Mouse (Mus musculus): Measurements from ENCODE around the gene Prrc2a. TPM values are rescaled to one million over a fixed set of nuclear protein-coding genes. Genes with fewer than 3 reads are reported as not detected.
A peak's percentile ranks its signal among the peaks of the same experiment; 100 is the strongest.

Prrc2a gene
- total and polyA plus RNA-seq, 3 experiments = 71.0 to 663 (median 87.6) TPM

DNA sequence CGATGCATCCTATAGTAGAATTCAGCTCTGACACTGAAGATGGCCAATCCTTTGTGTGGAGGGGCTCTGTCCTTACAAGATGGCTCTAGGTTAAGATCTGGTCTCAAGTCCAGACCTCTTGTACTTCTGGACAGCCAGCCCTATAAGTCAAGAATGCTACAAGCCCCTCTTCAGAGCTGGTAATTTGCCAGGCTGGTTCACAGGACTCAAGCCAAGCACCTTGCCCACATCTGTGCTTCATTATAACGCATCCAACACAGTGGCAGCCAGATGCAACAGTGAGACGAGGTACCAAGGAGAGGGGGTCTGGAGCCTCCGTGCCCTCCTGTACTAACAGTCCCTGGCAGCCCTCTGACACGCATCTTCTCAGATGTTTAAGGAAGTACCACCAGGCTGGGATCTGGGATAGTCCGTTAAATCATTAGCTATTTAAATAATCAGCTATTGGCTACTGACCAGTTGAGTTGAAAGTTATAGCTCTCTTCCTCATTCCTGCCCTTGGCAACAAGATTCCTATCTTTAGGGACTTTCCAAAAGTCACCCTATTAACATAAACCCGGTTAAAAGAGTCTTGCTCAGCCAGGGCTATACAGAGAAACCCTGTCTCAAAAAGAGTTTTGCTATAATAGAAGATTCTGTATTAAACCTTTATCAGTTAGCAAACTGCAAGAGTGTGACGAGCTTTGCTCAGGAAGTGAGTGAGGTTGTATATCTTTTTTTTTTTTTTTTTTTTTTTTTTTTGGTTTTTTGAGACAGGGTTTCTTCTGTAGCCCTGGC, 9.7 kb upstream of the Prrc2a start (continued):
- TF ChIP-seq MYB (IDR thresholded peaks at IDR 0.05; ENCODE audit: low read depth, low read length) (no peak), CHD1 (IDR thresholded peaks at IDR 0.05; ENCODE audit: low read depth, low read length) (no peak), EP300 (IDR thresholded peaks at IDR 0.05; ENCODE audit: low read depth in 1 of 2, low read length in 2 of 2) (peak in 1 of 2 experiments; percentile 10; a peak in 1 of 4 replicates), TCF12 (IDR thresholded peaks at IDR 0.05; ENCODE audit: low read depth, low read length) (no peak), ZNF384 (IDR thresholded peaks at IDR 0.05; ENCODE audit: low read depth, low read length) (peak; percentile 95), NELFE (IDR thresholded peaks at IDR 0.05; ENCODE audit: low read depth, low read length) (no peak), KAT2A (conservative IDR thresholded peaks at IDR 0.05; ENCODE audit: low read depth, low read length) (no peak), POLR2A (IDR thresholded peaks at IDR 0.05; ENCODE audit: control insufficient read depth in 1 of 2, insufficient read depth in 1 of 2, low read depth in 1 of 2, low read length in 2 of 2, poor library complexity in 1 of 2) (no peak)

DNA sequence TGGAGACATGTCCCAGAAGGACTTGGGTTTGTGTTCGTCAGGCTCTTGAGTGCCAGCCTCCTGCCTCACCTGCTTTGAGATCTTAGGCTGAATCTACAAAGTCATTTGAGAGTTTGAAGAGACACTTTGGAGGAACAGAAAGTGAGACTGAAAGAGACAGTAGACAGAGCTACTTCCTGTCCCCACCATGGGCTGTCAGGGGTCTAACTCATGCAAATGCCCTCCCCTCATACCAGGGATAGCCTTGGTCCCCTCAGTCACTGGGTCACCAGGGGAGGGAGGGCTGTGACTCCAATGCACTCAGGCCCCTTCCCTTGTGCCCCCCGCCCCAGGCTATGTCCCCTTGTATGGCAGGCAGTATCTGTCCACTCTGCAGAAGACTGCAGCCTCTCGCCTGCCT, 8.6 kb upstream of the Prrc2a start:
- H3K79me2 ChIP-seq (ENCODE audit: control insufficient read depth, insufficient read depth, low read length, poor library complexity) = no peaks in the 10 kb centered on the region
- no peaks in the 10 kb centered on the region for H3K27me3 ChIP-seq (ENCODE audit: control insufficient read depth in 1 of 2, insufficient read depth in 2 of 2, low read length in 2 of 2)
- DNase-seq (ENCODE audit: low read depth, low spot score) = no peak
- TF ChIP-seq GATA1 (IDR thresholded peaks at IDR 0.05; ENCODE audit: low read depth, low read length) (no peak), TBP (IDR thresholded peaks at IDR 0.05; ENCODE audit: low read depth, low read length) (no peak), JUND (IDR thresholded peaks at IDR 0.05; ENCODE audit: low read depth, low read length) (no peak), ZNF384 (IDR thresholded peaks at IDR 0.05; ENCODE audit: low read depth, low read length) (no peak), MYC (IDR thresholded peaks at IDR 0.05; ENCODE audit: low read depth, low read length) (no peak), ZMIZ1 (IDR thresholded peaks at IDR 0.05; ENCODE audit: low read depth, low read length) (no peak), BHLHE40 (IDR thresholded peaks at IDR 0.05; ENCODE audit: borderline replicate concordance, low read depth, low read length) (no peak), RCOR1 (IDR thresholded peaks at IDR 0.05; ENCODE audit: low read depth, low read length) (no peak), UBTF (IDR thresholded peaks at IDR 0.05; ENCODE audit: borderline replicate concordance, insufficient read depth, low read depth, low read length) (no peak), MYB (IDR thresholded peaks at IDR 0.05; ENCODE audit: low read depth, low read length) (no peak), MAX (IDR thresholded peaks at IDR 0.05; ENCODE audit: low read length) (no peak), KAT2A (conservative IDR thresholded peaks at IDR 0.05; ENCODE audit: low read depth, low read length) (no peak), CTCF (IDR thresholded peaks at IDR 0.05 in 2 of 3, conservative IDR thresholded peaks at IDR 0.05 in 1 of 3; ENCODE audit: control insufficient read depth in 1 of 3, insufficient read depth in 1 of 3, low read depth in 2 of 3, low read length in 3 of 3, poor library complexity in 1 of 3, severe bottlenecking in 1 of 3) (no peak), USF2 (IDR thresholded peaks at IDR 0.05; ENCODE audit: borderline replicate concordance in 1 of 2, insufficient read depth in 1 of 2, low read depth in 1 of 2, low read length in 2 of 2) (no peak), MEF2A (IDR thresholded peaks at IDR 0.05; ENCODE audit: extremely low read depth, insufficient replicate concordance, low read depth, low read length, poor library complexity, severe bottlenecking) (no peak), NRF1 (IDR thresholded peaks at IDR 0.05; ENCODE audit: insufficient read depth, low read depth, low read length, poor library complexity, severe bottlenecking) (no peak), POLR2AphosphoS5 (IDR thresholded peaks at IDR 0.05; ENCODE audit: borderline replicate concordance, low read depth, low read length) (no peak), SIN3A (IDR thresholded peaks at IDR 0.05; ENCODE audit: low read length) (no peak), USF1 (IDR thresholded peaks at IDR 0.05; ENCODE audit: low read depth, low read length) (no peak), GABPA (IDR thresholded peaks at IDR 0.05; ENCODE audit: low read depth, low read length) (no peak)
- peak overlapping the region; percentile 29 for H3K27ac ChIP-seq (ENCODE audit: control insufficient read depth, low read depth, low read length)
- no peak overlapping the region; a peak in 1 of 4 replicates for H3K4me3 ChIP-seq (ENCODE audit: control insufficient read depth in 1 of 2, insufficient read depth in 1 of 2, low read depth in 2 of 2, low read length in 2 of 2)
- H3K9ac ChIP-seq (ENCODE audit: control insufficient read depth, low read depth, low read length, poor library complexity, severe bottlenecking) = peak overlapping the region; percentile 3
- H3K36me3 ChIP-seq (ENCODE audit: control insufficient read depth in 1 of 2, insufficient read depth in 2 of 2, low read length in 2 of 2) = peaks cover 0 to 15% of the 10 kb centered on the region in 2 experiments; a peak in 2 of 4 replicates
- H3K4me1 ChIP-seq (ENCODE audit: control insufficient read depth in 1 of 2, insufficient read depth in 2 of 2, low read length in 2 of 2) = peaks cover 12 to 22% of the 10 kb centered on the region in 2 experiments
- H3K9me3 ChIP-seq (replicated peaks; ENCODE audit: insufficient read depth, low read length) = no peaks in the 10 kb centered on the region
